Mouse (Mus musculus) spleen, adult 2 months (tissue): ENCODE data around the gene Poc5. TPM values are rescaled to one million over a fixed set of nuclear protein-coding genes. Genes with fewer than 3 reads are reported as not detected.
A peak's percentile ranks its signal among the peaks of the same experiment; 100 is the strongest.

Source experiments
- DNase-seq, 2 experiments: peaks; one replicate each; pipeline versions ENCODE4 v3.0.0 to v3.0.0-alpha.2; 2012 to 2021; ENCODE audit warnings: low spot score in 2 of 2, low read depth in 1 of 2
- H3K27ac ChIP-seq: fragments of 200-500 bp; 2 replicates; pipeline ENCODE4 v1.5.1; 2012; ENCODE audit warnings: low read length, inconsistent platforms; ENCODE audit not compliant: insufficient read depth
- H3K27me3 ChIP-seq: fragments of 200-500 bp; 2 replicates; pipeline ENCODE4 v1.6.1; 2012; ENCODE audit warnings: mild to moderate bottlenecking, moderate library complexity, low read length, inconsistent platforms; ENCODE audit not compliant: control insufficient read depth, insufficient read depth
- H3K36me3 ChIP-seq: fragments of 200-500 bp; 2 replicates; pipeline ENCODE4 v1.6.1; 2012; ENCODE audit warnings: mild to moderate bottlenecking, low read length, inconsistent platforms; ENCODE audit not compliant: control insufficient read depth, insufficient read depth
- H3K4me1 ChIP-seq: fragments of 200-500 bp; 2 replicates; pipeline ENCODE4 v1.6.1; 2011; ENCODE audit warnings: inconsistent platforms; ENCODE audit not compliant: control insufficient read depth, insufficient read depth, insufficient read length
- H3K4me3 ChIP-seq: fragments of 200-500 bp; 2 replicates; pipeline ENCODE4 v1.5.1; 2011; ENCODE audit warnings: mild to moderate bottlenecking, inconsistent platforms; ENCODE audit not compliant: insufficient read depth, insufficient read length; ENCODE audit errors: extremely low read depth
- CTCF ChIP-seq: fragments of 200-500 bp; IDR thresholded peaks from 2 replicates; pipeline ENCODE4 v1.5.1; 2011; ENCODE audit warnings: mild to moderate bottlenecking, inconsistent platforms; ENCODE audit not compliant: insufficient read depth, insufficient read length, insufficient replicate concordance; ENCODE audit errors: extremely low read depth
- POLR2A ChIP-seq: fragments of 200-500 bp; IDR thresholded peaks from 2 replicates; pipeline ENCODE4 v1.6.1; 2011; ENCODE audit warnings: low read depth, low read length, inconsistent platforms
- WGBS: fragments of 180-500 bp; shearing (Covaris S2); methylation state at CpG from one replicate; pipeline ENCODE4 v1.1.7; 2018; 5-methylcytosine and 5-hydroxymethylcytosine counted together
- polyA plus RNA-seq: library from polyadenylated mRNA; depleted of rRNA; stranded (reverse); fragments of >200 nt; gene quantifications from 2 replicates; pipeline ENCODE4 v1.2.3, GENCODE M21; 2012

The Poc5 gene
- polyA plus RNA-seq, 1 experiment: 3.5 TPM

- Histone ChIP-seq H3K4me1 (no peaks in the 10 kb centered on the region; the same call in 1 of the 2 replicates), H3K27ac (no peak overlapping the region), H3K27me3 (no peaks in the 10 kb centered on the region), H3K36me3 (no peaks in the 10 kb centered on the region), H3K4me3 (no peak overlapping the region)
- DNase-seq: no peak
- WGBS: 89% methylated on average over 5 of the region's 5 CpGs
- TF ChIP-seq CTCF (no peak), POLR2A (no peak)
These were observed 40.4 kb downstream of the Poc5 start for GRCm38 (mm10) chr13:96428531-96428930.

- 39% methylated on average over 12 of the region's 12 CpGs for WGBS
- Histone ChIP-seq H3K4me1 (peaks cover 3% of the 10 kb centered on the region; the same call in 1 of the 2 replicates), H3K27ac (no peak overlapping the region), H3K36me3 (no peaks in the 10 kb centered on the region), H3K27me3 (no peaks in the 10 kb centered on the region), H3K4me3 (no peak overlapping the region)
- TF ChIP-seq CTCF (peak; percentile 91), POLR2A (no peak)
- DNase-seq: peak; percentile 47 to 80
These were observed 43.6 kb downstream of the Poc5 start for GRCm38 (mm10) chr13:96431595-96432156.

- 78% methylated on average over 3 of the region's 3 CpGs for WGBS
- TF ChIP-seq POLR2A (no peak), CTCF (no peak)
- Histone ChIP-seq H3K27ac (no peak overlapping the region), H3K4me3 (no peak overlapping the region), H3K27me3 (no peaks in the 10 kb centered on the region), H3K36me3 (no peaks in the 10 kb centered on the region), H3K4me1 (peaks cover 3% of the 10 kb centered on the region; the same call in 1 of the 2 replicates)
- no peak for DNase-seq
These were observed 44.3 kb downstream of the Poc5 start for GRCm38 (mm10) chr13:96432376-96432811.

GRCm38 (mm10) chr13:96433041-96433440, 44.9 kb downstream of the Poc5 start:
- H3K4me3 ChIP-seq: no peak overlapping the region
- 78% methylated on average over 6 of the region's 6 CpGs for WGBS
- no peak for DNase-seq
- H3K27me3 ChIP-seq: no peaks in the 10 kb centered on the region
- no peak overlapping the region for H3K27ac ChIP-seq
- no peaks in the 10 kb centered on the region for H3K36me3 ChIP-seq
- TF ChIP-seq POLR2A (no peak), CTCF (no peak)
- H3K4me1 ChIP-seq: peaks cover 3% of the 10 kb centered on the region; the same call in 1 of the 2 replicates

GRCm38 (mm10) chr13:96433648-96434190, 45.6 kb downstream of the Poc5 start:
- no peak for DNase-seq
- no peak overlapping the region for H3K27ac ChIP-seq
- WGBS: 13% methylated on average over 11 of the region's 11 CpGs
- peaks cover 3% of the 10 kb centered on the region; the same call in 1 of the 2 replicates for H3K4me1 ChIP-seq
- TF ChIP-seq CTCF: no peak
- no peak for TF ChIP-seq POLR2A
- no peaks in the 10 kb centered on the region for H3K27me3 ChIP-seq
- H3K4me3 ChIP-seq: no peak overlapping the region
- H3K36me3 ChIP-seq: no peaks in the 10 kb centered on the region

- no peaks in the 10 kb centered on the region for H3K27me3 ChIP-seq
- H3K4me1 ChIP-seq: peaks cover 3% of the 10 kb centered on the region; the same call in 1 of the 2 replicates
- WGBS: 78% methylated on average over 5 of the region's 5 CpGs
- no peak overlapping the region for H3K27ac ChIP-seq
- H3K4me3 ChIP-seq: no peak overlapping the region
- H3K36me3 ChIP-seq: no peaks in the 10 kb centered on the region
- TF ChIP-seq POLR2A: no peak
- TF ChIP-seq CTCF: no peak
- no peak for DNase-seq
These were observed 46.8 kb downstream of the Poc5 start for GRCm38 (mm10) chr13:96434899-96435331.

- WGBS: 28% methylated on average over 13 of the region's 13 CpGs
- no peak for DNase-seq
- Histone ChIP-seq H3K27me3 (no peaks in the 10 kb centered on the region), H3K36me3 (no peaks in the 10 kb centered on the region), H3K4me3 (no peak overlapping the region), H3K4me1 (peaks cover 3% of the 10 kb centered on the region; the same call in 1 of the 2 replicates), H3K27ac (no peak overlapping the region)
- TF ChIP-seq CTCF (no peak), POLR2A (no peak)
These were observed 47.7 kb downstream of the Poc5 start for GRCm38 (mm10) chr13:96435793-96436192.
